Mouse (Mus musculus): ENCODE data around the gene Spint2. TPM values are rescaled to one million over a fixed set of nuclear protein-coding genes. Genes with fewer than 3 reads are reported as not detected.

Spint2 gene
- total RNA-seq, 2 experiments from 2014 or later: 21.9 to 26.1 TPM

- DNase-seq (ENCODE audit: low spot score in 2 of 2): no peak
Measured at GRCm38 (mm10) chr7:29282074-29282554, 402 bp upstream of the Spint2 start.

- DNase-seq (ENCODE audit: low spot score in 2 of 2): no peak
Measured at GRCm38 (mm10) chr7:29280801-29281200, 911 bp downstream of the Spint2 start.

- no peak for DNase-seq (ENCODE audit: low spot score in 2 of 2)
Measured at GRCm38 (mm10) chr7:29279924-29280323, 1.8 kb downstream of the Spint2 start.

GRCm38 (mm10) chr7:29279261-29279660 is 2.5 kb downstream of the Spint2 start:
- DNase-seq (ENCODE audit: low spot score in 2 of 2): no peak

GRCm38 (mm10) chr7:29277510-29277909 is 4.2 kb downstream of the Spint2 start:
- DNase-seq (ENCODE audit: low spot score in 2 of 2): no peak

- no peak for DNase-seq (ENCODE audit: low spot score in 2 of 2)
Measured at GRCm38 (mm10) chr7:29276715-29277114, 5.0 kb downstream of the Spint2 start.

- peak in 1 of 2 experiments; percentile 58 for DNase-seq (ENCODE audit: low spot score in 2 of 2)
Measured at GRCm38 (mm10) chr7:29271687-29272465, 9.8 kb downstream of the Spint2 start.

GRCm38 (mm10) chr7:29270445-29270844 is 11.3 kb downstream of the Spint2 start:
- no peak for DNase-seq (ENCODE audit: low spot score in 2 of 2)

- no peak for DNase-seq (ENCODE audit: low spot score in 2 of 2)
Measured at GRCm38 (mm10) chr7:29266931-29267330, 14.8 kb downstream of the Spint2 start.

GRCm38 (mm10) chr7:29265636-29266035 is 16.1 kb downstream of the Spint2 start:
- no peak for DNase-seq (ENCODE audit: low spot score in 2 of 2)

GRCm38 (mm10) chr7:29263831-29264230 is 17.9 kb downstream of the Spint2 start:
- no peak for DNase-seq (ENCODE audit: low spot score in 2 of 2)

GRCm38 (mm10) chr7:29262151-29262550 is 19.6 kb downstream of the Spint2 start:
- DNase-seq (ENCODE audit: low spot score in 2 of 2): no peak

- DNase-seq (ENCODE audit: low spot score in 2 of 2): no peak
Measured at GRCm38 (mm10) chr7:29259781-29260730, 21.7 kb downstream of the Spint2 start.

- no peak for DNase-seq (ENCODE audit: low spot score in 2 of 2)
Measured at GRCm38 (mm10) chr7:29257368-29257767, 24.3 kb downstream of the Spint2 start.

GRCm38 (mm10) chr7:29255875-29256274 is 25.8 kb downstream of the Spint2 start:
- DNase-seq (ENCODE audit: low spot score in 2 of 2): no peak

- no peak for DNase-seq (ENCODE audit: low spot score in 2 of 2)
Measured at GRCm38 (mm10) chr7:29253842-29254241, 27.9 kb downstream of the Spint2 start.

GRCm38 (mm10) chr7:29251166-29251565 is 30.5 kb downstream of the Spint2 start:
- no peak for DNase-seq (ENCODE audit: low spot score in 2 of 2)

- DNase-seq (ENCODE audit: low spot score in 2 of 2): no peak
Measured at GRCm38 (mm10) chr7:29248261-29248841, 33.4 kb downstream of the Spint2 start, which contains the start of gene 2200002D01Rik. 2200002D01Rik (minus strand) TSS chr7:29248466.

GRCm38 (mm10) chr7:29247706-29248105 is 34.0 kb downstream of the Spint2 start:
- no peak for DNase-seq (ENCODE audit: low spot score in 2 of 2)

GRCm38 (mm10) chr7:29247314-29247700 is 34.4 kb downstream of the Spint2 start:
- peak; percentile 51 to 74 for DNase-seq (ENCODE audit: low spot score in 2 of 2)

- DNase-seq (ENCODE audit: low spot score in 2 of 2): no peak
Measured at GRCm38 (mm10) chr7:29246619-29247313, 34.9 kb downstream of the Spint2 start.

Data from layer of hippocampus, adult 18-20 months (tissue).